ENCODE assay signal across 12 mouse cellular contexts in genomic region chr5:121853368-121854051, GRCm38 (mm10). TPM values are rescaled to one million over a fixed set of nuclear protein-coding genes. Genes with fewer than 3 reads are reported as not detected.
DNase-seq lines count a peak whose midpoint lies in the region; ATAC-seq and TF ChIP-seq lines count a peak whose summit lies in the region.
"Had no signal": no experiment of that assay in that cellular context is flagged by ENCODE, and none has a peak within 500 bp of the region (broad histone marks: within the 10 kb centered on the region; RNA-seq: fewer than 3 reads in every experiment).

No protein-coding gene starts in this region.

- 0 out of 2 replicates have a peak, but pooled peaks have one; percentile 46 for TF ChIP-seq EP300 in liver, postnatal 0 days (IDR thresholded peaks at IDR 0.05; ENCODE audit: low read depth)

- no peak overlapping the region for H3K4me3 ChIP-seq in heart, embryonic 11.5 days (ENCODE audit: low read depth, low read length)
- no peak overlapping the region for H3K4me3 ChIP-seq in heart, embryonic 10.5 days
- peak overlapping the region; percentile 74 for H3K4me3 ChIP-seq in E14TG2a.4 (replicated peaks; ENCODE audit: low read length)
- no peak overlapping the region for H3K4me3 ChIP-seq in liver, postnatal 0 days (ENCODE audit: low read depth, low read length)
- H3K4me3 ChIP-seq: embryonic facial prominence, embryonic 12.5 days; layer of hippocampus, adult 2 months had no signal

- no peak for TF ChIP-seq CTCF in E14TG2a.4 (conservative IDR thresholded peaks at IDR 0.05; ENCODE audit: low read length)
- TF ChIP-seq CTCF in liver, postnatal 0 days (IDR thresholded peaks at IDR 0.05; ENCODE audit: low read depth): no peak

- ATAC-seq in heart, embryonic 11.5 days (replicated peaks; ENCODE audit: insufficient number of reproducible peaks, low FRiP score, low TSS enrichment): no peak
- peak; percentile 87 for ATAC-seq in liver, postnatal 0 days
- no peak for ATAC-seq in CD4-positive, CD25-positive, alpha-beta regulatory T cell, adult 4 months

- intact Hi-C loops in left cerebral cortex, postnatal 4 days (cut with DNase I): no loop called here

- 86% methylated on average over 9 of the region's 9 CpGs for WGBS in heart, embryonic 11.5 days (ENCODE audit: insufficient replicate concordance)
- WGBS in heart, embryonic 10.5 days: 88% methylated on average over 9 of the region's 9 CpGs
- 60% methylated on average over 9 of the region's 9 CpGs for WGBS in liver, postnatal 0 days (ENCODE audit: insufficient replicate concordance)

- no peak for DNase-seq in heart, embryonic 10.5 days (ENCODE audit: low spot score)
- DNase-seq in heart, postnatal 4 days: peak; percentile 49
- DNase-seq in liver, postnatal 0 days: peak; percentile 86
- DNase-seq in left cerebral cortex, postnatal 4 days: no peak
- DNase-seq in left cerebral cortex, adult 8-10 months (ENCODE audit: low spot score in 2 of 2): no peak
- DNase-seq: adrenal gland, postnatal 25 days; thymus, adult 2 months had no signal

- peaks cover 8% of the 10 kb centered on the region for H3K36me3 ChIP-seq in heart, embryonic 11.5 days (ENCODE audit: control insufficient read depth, insufficient read depth, low read length)
- H3K36me3 ChIP-seq in heart, embryonic 10.5 days: peaks cover 60% of the 10 kb centered on the region
- H3K36me3 ChIP-seq in E14TG2a.4 (ENCODE audit: insufficient read depth, low read length): peaks cover 20% of the 10 kb centered on the region
- H3K36me3 ChIP-seq in liver, postnatal 0 days (replicated peaks; ENCODE audit: insufficient read depth, low read length): peaks cover 4% of the 10 kb centered on the region; the same call in 1 of the 2 replicates

- peaks cover 22% of the 10 kb centered on the region for H3K4me1 ChIP-seq in heart, embryonic 11.5 days (ENCODE audit: control insufficient read depth, insufficient read depth, low read length)
- H3K4me1 ChIP-seq in heart, embryonic 10.5 days: peaks cover 37% of the 10 kb centered on the region
- peaks cover 60% of the 10 kb centered on the region for H3K4me1 ChIP-seq in E14TG2a.4 (replicated peaks; ENCODE audit: low read depth, low read length)
- peaks cover 24% of the 10 kb centered on the region for H3K4me1 ChIP-seq in liver, postnatal 0 days (ENCODE audit: insufficient read depth)

- H3K4me2 ChIP-seq in heart, embryonic 11.5 days: peak overlapping the region; percentile 11; the same call in 1 of the 2 replicates
- H3K4me2 ChIP-seq in liver, postnatal 0 days (ENCODE audit: low read depth, low read length): no peak overlapping the region
- H3K4me2 ChIP-seq: embryonic facial prominence, embryonic 12.5 days had no signal

- no peak overlapping the region for H3K27ac ChIP-seq in heart, embryonic 11.5 days (ENCODE audit: low read depth, low read length)
- H3K27ac ChIP-seq in heart, embryonic 10.5 days: no peak overlapping the region
- H3K27ac ChIP-seq in liver, postnatal 0 days (ENCODE audit: low read depth): peak overlapping the region; percentile 52
- H3K27ac ChIP-seq: embryonic facial prominence, embryonic 12.5 days; layer of hippocampus, adult 2 months had no signal

- no peaks in the 10 kb centered on the region for H3K9me3 ChIP-seq in heart, embryonic 11.5 days (replicated peaks; ENCODE audit: control insufficient read depth, low read length)
- no peaks in the 10 kb centered on the region for H3K9me3 ChIP-seq in heart, embryonic 10.5 days
- no peaks in the 10 kb centered on the region for H3K9me3 ChIP-seq in E14TG2a.4 (ENCODE audit: low read length)
- H3K9me3 ChIP-seq in liver, postnatal 0 days (ENCODE audit: low read length): no peaks in the 10 kb centered on the region
- H3K9me3 ChIP-seq: embryonic facial prominence, embryonic 12.5 days had no signal

- H3K27me3 ChIP-seq in heart, embryonic 11.5 days (ENCODE audit: control insufficient read depth, insufficient read depth, low read length): no peaks in the 10 kb centered on the region
- no peaks in the 10 kb centered on the region for H3K27me3 ChIP-seq in heart, embryonic 10.5 days (ENCODE audit: insufficient read depth, poor library complexity, severe bottlenecking)
- H3K27me3 ChIP-seq in E14TG2a.4 (ENCODE audit: insufficient read depth, low read length): peaks cover 36% of the 10 kb centered on the region
- H3K27me3 ChIP-seq in liver, postnatal 0 days (ENCODE audit: insufficient read depth, low read length): no peaks in the 10 kb centered on the region
- H3K27me3 ChIP-seq: embryonic facial prominence, embryonic 12.5 days had no signal

- H3K9ac ChIP-seq in heart, embryonic 11.5 days (ENCODE audit: low read depth, low read length): no peak overlapping the region
- no peak overlapping the region for H3K9ac ChIP-seq in liver, postnatal 0 days (replicated peaks)
- H3K9ac ChIP-seq: embryonic facial prominence, embryonic 12.5 days had no signal

RNA-seq across cellular contexts. Expression of gene Pheta1, which starts 4.7 kb away (rescaled TPM):
- polyA plus RNA-seq in heart, embryonic 11.5 days (2014; fragmentation: Nextera tagmentation; extraction: Ambion mirVana): 10.6 and 11.8 TPM in 2 replicates
- polyA plus RNA-seq in heart, embryonic 10.5 days (2016; fragmentation: Nextera tagmentation; extraction: Ambion mirVana): 20.1 and 32.4 TPM in 2 replicates
- 10 to 100 TPM in 1 of 2 experiments, 1 to 10 TPM in 1; 9.3 to 10.9 TPM for total RNA-seq in heart, postnatal 4 days (2021)
- 4.8 and 5.7 TPM in 2 replicates for polyA plus RNA-seq in liver, postnatal 0 days (2015; fragmentation: Nextera tagmentation; extraction: Ambion mirVana)
- polyA plus RNA-seq in CD4-positive, CD25-positive, alpha-beta regulatory T cell, adult 4 months (2017; shearing (Covaris generic)): under 1 TPM; 0.47 to 0.86 TPM
- total RNA-seq in left cerebral cortex, postnatal 4 days (2021): 10 to 100 TPM; 19.4 to 19.9 TPM
- 10 to 100 TPM in 2 of 4 experiments, 1 to 10 TPM in 2; 9.3 to 11.0 (median 9.7) TPM for total RNA-seq in left cerebral cortex, adult 8-10 months (2022)

RNA-seq across cellular contexts. Expression of gene Sh2b3, which starts 16.1 kb away (rescaled TPM):
- 16.8 and 17.2 TPM in 2 replicates for polyA plus RNA-seq in heart, embryonic 11.5 days (2014; fragmentation: Nextera tagmentation; extraction: Ambion mirVana)
- 15.3 and 18.2 TPM in 2 replicates for polyA plus RNA-seq in heart, embryonic 10.5 days (2016; fragmentation: Nextera tagmentation; extraction: Ambion mirVana)
- total RNA-seq in heart, postnatal 4 days (2021): 10 to 100 TPM; 36.7 to 39.2 TPM
- polyA plus RNA-seq in liver, postnatal 0 days (2015; fragmentation: Nextera tagmentation; extraction: Ambion mirVana): 9.0 and 9.1 TPM in 2 replicates
- polyA plus RNA-seq in CD4-positive, CD25-positive, alpha-beta regulatory T cell, adult 4 months (2017; shearing (Covaris generic)): 10 to 100 TPM; 10.2 to 12.1 TPM
- total RNA-seq in left cerebral cortex, postnatal 4 days (2021): 10 to 100 TPM; 13.3 to 13.4 TPM
- total RNA-seq in left cerebral cortex, adult 8-10 months (2022): 10 to 100 TPM; 17.9 to 22.1 (median 19.9) TPM

Comparison
In these comparisons a context has a peak if more than half of its experiments do, and no peak if none do; other contexts are left out.
1. DNase-seq: peak in heart, postnatal 4 days (single experiment) and liver, postnatal 0 days (single experiment); none in heart, embryonic 10.5 days (single experiment), left cerebral cortex, postnatal 4 days (single experiment) and left cerebral cortex, adult 8-10 months (0 of 2).